Mouse (Mus musculus) layer of hippocampus, postnatal 25 days (tissue): ENCODE data around the gene Gm21560. TPM values are rescaled to one million over a fixed set of nuclear protein-coding genes. Genes with fewer than 3 reads are reported as not detected.
"Not testable (repeated sequence)": the region's sequence is repeated elsewhere in the genome, so short reads cannot be mapped to it uniquely, and the experiment has no call there.

Source experiments
- DNase-seq, 2 experiments: peaks; one replicate each; pipeline ENCODE4 v3.0.0; 2022; ENCODE audit warnings: mixed read lengths in 2 of 2, low spot score in 1 of 2; ENCODE audit errors: extremely low spot score in 1 of 2
- total RNA-seq, 2 experiments: library from RNA; stranded (reverse); gene quantifications; 2 replicates each; pipeline ENCODE4 v1.2.3; 2021

The Gm21560 gene
- 1 to 10 TPM; 1.0 to 1.2 TPM for total RNA-seq

DNA sequence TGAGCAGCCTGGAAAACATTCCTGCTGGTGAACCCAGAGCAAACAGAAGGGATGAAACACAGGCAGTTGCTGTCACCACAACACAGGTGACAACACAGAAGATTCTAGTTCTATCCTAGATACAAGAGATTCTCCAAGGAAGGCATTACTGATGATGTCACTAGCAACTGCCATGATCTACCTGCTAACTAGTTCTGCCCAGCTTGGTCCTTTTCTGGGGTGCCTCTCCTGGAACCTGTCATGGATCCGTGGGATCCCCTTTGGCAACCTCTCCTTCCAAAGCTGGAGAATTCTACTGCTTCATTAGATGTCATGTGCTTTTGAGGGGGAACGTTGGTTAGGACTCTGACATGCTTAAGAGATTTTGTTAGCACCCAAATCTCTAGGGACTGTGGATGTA, at the start of gene Gm21560:
Gene Gm21560, minus strand, starts transcription at position 101 of the 400 bp plus-strand sequence.
- DNase-seq: not testable (repeated sequence)

DNA sequence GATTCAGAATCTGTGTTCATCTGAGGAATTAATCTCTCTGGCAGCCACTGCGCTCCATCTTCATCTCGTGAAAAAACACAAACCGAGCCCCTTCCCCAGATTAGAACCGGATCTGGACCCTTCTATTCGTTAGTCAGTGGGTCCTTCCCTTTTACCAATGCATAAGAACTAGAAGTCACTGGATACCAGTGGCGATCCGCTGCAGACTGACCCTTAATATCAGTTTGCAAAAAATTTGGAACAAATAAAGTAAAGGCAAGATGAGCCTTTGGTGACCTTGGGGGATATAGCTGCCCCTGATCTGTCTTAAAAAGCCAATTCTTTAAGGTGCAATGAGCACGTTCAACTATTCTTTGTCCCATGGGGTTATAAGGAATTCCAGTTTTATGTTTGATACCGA, 55.6 kb downstream of the Gm21560 start:
- DNase-seq: not testable (repeated sequence)

DNA sequence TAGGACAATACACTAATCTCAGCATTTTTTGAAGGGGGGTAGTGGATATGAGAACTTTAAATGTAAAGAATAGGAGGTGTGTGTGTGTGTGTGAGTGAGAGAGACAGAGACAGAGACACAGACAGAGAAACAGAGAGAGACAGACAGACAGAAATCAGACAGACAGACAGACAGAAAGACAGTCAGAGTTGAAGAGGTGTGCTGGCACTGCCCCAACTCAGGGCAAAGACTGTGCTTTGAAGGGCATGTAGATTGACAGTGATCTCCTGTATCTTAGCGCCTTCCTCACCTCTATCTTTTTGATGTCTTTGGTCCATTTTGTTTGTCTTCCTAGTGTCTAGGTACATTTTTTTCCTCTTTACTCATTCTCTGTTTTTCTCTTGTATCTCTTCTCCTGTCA, 58.0 kb downstream of the Gm21560 start:
- not testable (repeated sequence) for DNase-seq

Other genes with a start within 250 kb of the Gm21560 start
- gene Gm3453, start 240.2 kb downstream of the Gm21560 start, total RNA-seq: not detected
- not detected for gene Gm6337, start 161.0 kb downstream of the Gm21560 start, total RNA-seq
- gene Gm8206, start 125.3 kb downstream of the Gm21560 start, total RNA-seq: under 1 TPM; 0.34 to 0.42 TPM
- gene Gm3468, start 110.6 kb downstream of the Gm21560 start, total RNA-seq: 1 to 10 TPM in 1 of 2 experiments, under 1 TPM in 1; 0.66 to 1.5 TPM
- not detected for gene Gm3476, start 93.5 kb downstream of the Gm21560 start, total RNA-seq
- gene Gm3411, start 68.0 kb upstream of the Gm21560 start, total RNA-seq: 1 to 10 TPM; 1.9 to 2.8 TPM
- not detected for gene Gm21103, start 85.6 kb upstream of the Gm21560 start, total RNA-seq
- gene Gm3618, start 124.4 kb upstream of the Gm21560 start, total RNA-seq: not detected
- not detected for gene Gm16440, start 171.0 kb upstream of the Gm21560 start, total RNA-seq
- gene Gm3591, start 193.2 kb upstream of the Gm21560 start, total RNA-seq: 1 to 10 TPM in 1 of 2 experiments, under 1 TPM in 1; 0.61 to 1.5 TPM
- gene Gm3594, start 225.3 kb upstream of the Gm21560 start, total RNA-seq: not detected